9 mouse cellular contexts compared by ENCODE assay signal in genomic region chr13:98656034-98656471, GRCm38 (mm10). TPM values are rescaled to one million over a fixed set of nuclear protein-coding genes. Genes with fewer than 3 reads are reported as not detected.
DNase-seq lines count a peak whose midpoint lies in the region.
"Had no signal": no experiment of that assay in that cellular context is flagged by ENCODE, and none has a peak within 500 bp of the region (broad histone marks: within the 10 kb centered on the region; RNA-seq: fewer than 3 reads in every experiment).

No protein-coding gene starts in this region.

- intact Hi-C loops in gastrocnemius, postnatal 36 days (cut with DNase I), result no loop called here

- DNase-seq in gastrocnemius, postnatal 25 days, result peak; percentile 8
- no peak for DNase-seq in gastrocnemius, postnatal 36 days
- peak; percentile 30 to 41 for DNase-seq in layer of hippocampus, adult 8-10 months (ENCODE audit: low spot score in 2 of 2)
- no peak for DNase-seq in layer of hippocampus, postnatal 25 days (ENCODE audit: extremely low spot score in 1 of 2, low spot score in 1 of 2)
- DNase-seq in kidney, postnatal 10 days, result peak; percentile 32
- DNase-seq in right cerebral cortex, postnatal 25 days, result peak; percentile 54
- DNase-seq in lung, postnatal 4 days, result no peak
- DNase-seq in retina, postnatal 1 day, result no peak
- DNase-seq: liver, postnatal 0 days had no signal

RNA-seq across cellular contexts. Expression of gene Tmem174, which starts 18.8 kb away (rescaled TPM):
- not detected for total RNA-seq in gastrocnemius, postnatal 25 days (2021)
- not detected for total RNA-seq in gastrocnemius, postnatal 36 days (2021)
- under 1 TPM in 2 of 4 experiments, not detected in 2; 0.23 to 0.33 TPM for total RNA-seq in layer of hippocampus, adult 8-10 months (2022)
- not detected for total RNA-seq in layer of hippocampus, postnatal 25 days (2021)

RNA-seq across cellular contexts. Expression of gene Tmem171, which starts 38.6 kb away (rescaled TPM):
- 1 to 10 TPM in 1 of 2 experiments, not detected in 1; 3.4 TPM for total RNA-seq in gastrocnemius, postnatal 25 days (2021)
- under 1 TPM; 0.37 to 0.71 TPM for total RNA-seq in gastrocnemius, postnatal 36 days (2021)
- total RNA-seq in layer of hippocampus, adult 8-10 months (2022), result 1 to 10 TPM; 1.0 to 1.2 (median 1.1) TPM
- under 1 TPM; 0.42 to 0.54 TPM for total RNA-seq in layer of hippocampus, postnatal 25 days (2021)

Comparison
In these comparisons a context has a peak if more than half of its experiments do, and no peak if none do; other contexts are left out.
1. DNase-seq: peak in gastrocnemius, postnatal 25 days (single experiment), layer of hippocampus, adult 8-10 months (2 of 2), kidney, postnatal 10 days (single experiment) and right cerebral cortex, postnatal 25 days (single experiment); none in gastrocnemius, postnatal 36 days (0 of 2), layer of hippocampus, postnatal 25 days (0 of 2), lung, postnatal 4 days (0 of 2) and retina, postnatal 1 day (single experiment).